Comparison of ENCODE assay signal across 8 mouse cellular contexts in genomic region chr13:102957508-102958272, GRCm38 (mm10).
DNase-seq lines count a peak whose midpoint lies in the region; ATAC-seq lines count a peak whose summit lies in the region.

No protein-coding gene starts in this region.

- H3K9ac ChIP-seq in forebrain, embryonic 15.5 days (replicated peaks) = peak overlapping the region; percentile 46
- no peak overlapping the region for H3K9ac ChIP-seq in kidney, embryonic 14.5 days (ENCODE audit: low read depth, low read length)
- H3K9ac ChIP-seq in midbrain, embryonic 12.5 days (replicated peaks) = 0 out of 2 replicates have a peak overlapping the region, but pooled peaks have one; percentile 7

- peak; percentile 80 for ATAC-seq in forebrain, embryonic 15.5 days (replicated peaks)
- ATAC-seq in kidney, embryonic 14.5 days (ENCODE audit: low FRiP score, low TSS enrichment) = no peak
- ATAC-seq in midbrain, embryonic 12.5 days (ENCODE audit: low FRiP score, low read depth) = peak; percentile 93
- ATAC-seq in megakaryocyte, adult 5-6 weeks (ENCODE audit: poor library complexity, severe bottlenecking) = no peak

- 1% methylated on average over 15 of the region's 15 CpGs for WGBS in forebrain, embryonic 15.5 days
- WGBS in kidney, embryonic 14.5 days = 4% methylated on average over 15 of the region's 15 CpGs
- 3% methylated on average over 15 of the region's 15 CpGs for WGBS in midbrain, embryonic 12.5 days

- H3K4me1 ChIP-seq in forebrain, embryonic 15.5 days = peaks cover 15% of the 10 kb centered on the region
- 0 out of 2 replicates have a peak, but pooled peaks cover 3% of the 10 kb centered on the region for H3K4me1 ChIP-seq in kidney, embryonic 14.5 days (ENCODE audit: control insufficient read depth, insufficient read depth, low read length)
- H3K4me1 ChIP-seq in midbrain, embryonic 12.5 days = peaks cover 16% of the 10 kb centered on the region

- H3K9me3 ChIP-seq in forebrain, embryonic 15.5 days = no peaks in the 10 kb centered on the region
- H3K9me3 ChIP-seq in kidney, embryonic 14.5 days (ENCODE audit: control insufficient read depth, low read length) = no peaks in the 10 kb centered on the region
- no peaks in the 10 kb centered on the region for H3K9me3 ChIP-seq in midbrain, embryonic 12.5 days

- peak; percentile 27 to 68 for DNase-seq in adrenal gland, adult (ENCODE audit: inconsistent age in 2 of 2, low spot score in 1 of 2)
- DNase-seq in adrenal gland, adult 18-20 months (ENCODE audit: low spot score in 2 of 2) = no peak
- DNase-seq in R1 (ENCODE audit: low read depth, low spot score) = peak; percentile 87
- no peak for DNase-seq in urinary bladder, adult 2 months (ENCODE audit: low spot score)

- H3K4me2 ChIP-seq in forebrain, embryonic 15.5 days (replicated peaks) = peak overlapping the region; percentile 74
- H3K4me2 ChIP-seq in kidney, embryonic 14.5 days (replicated peaks; ENCODE audit: low read depth, low read length) = peak overlapping the region; percentile 48
- peak overlapping the region; percentile 63 for H3K4me2 ChIP-seq in midbrain, embryonic 12.5 days (replicated peaks)

- H3K27me3 ChIP-seq in forebrain, embryonic 15.5 days = no peaks in the 10 kb centered on the region
- no peaks in the 10 kb centered on the region for H3K27me3 ChIP-seq in kidney, embryonic 14.5 days (ENCODE audit: control insufficient read depth, insufficient read depth, low read length)
- H3K27me3 ChIP-seq in midbrain, embryonic 12.5 days = no peaks in the 10 kb centered on the region

- H3K36me3 ChIP-seq in forebrain, embryonic 15.5 days = no peaks in the 10 kb centered on the region
- H3K36me3 ChIP-seq in kidney, embryonic 14.5 days (ENCODE audit: control insufficient read depth, insufficient read depth, low read length) = no peaks in the 10 kb centered on the region
- no peaks in the 10 kb centered on the region for H3K36me3 ChIP-seq in midbrain, embryonic 12.5 days

- H3K4me3 ChIP-seq in forebrain, embryonic 15.5 days = peak overlapping the region; percentile 40
- peak overlapping the region; percentile 27 for H3K4me3 ChIP-seq in kidney, embryonic 14.5 days (ENCODE audit: low read length)
- peak overlapping the region; percentile 35 for H3K4me3 ChIP-seq in midbrain, embryonic 12.5 days

- peak overlapping the region; percentile 41 for H3K27ac ChIP-seq in forebrain, embryonic 15.5 days (replicated peaks)
- no peak overlapping the region for H3K27ac ChIP-seq in kidney, embryonic 14.5 days (ENCODE audit: low read depth, low read length)
- peak overlapping the region; percentile 82 for H3K27ac ChIP-seq in midbrain, embryonic 12.5 days (replicated peaks)

Comparison
In these comparisons a context has a peak if more than half of its experiments do, and no peak if none do; other contexts are left out.
1. DNase-seq: peak in adrenal gland, adult (2 of 2) and R1 (single experiment); none in adrenal gland, adult 18-20 months (0 of 2) and urinary bladder, adult 2 months (single experiment).
2. ATAC-seq: peak in forebrain, embryonic 15.5 days (single experiment) and midbrain, embryonic 12.5 days (single experiment); none in kidney, embryonic 14.5 days (single experiment) and megakaryocyte, adult 5-6 weeks (single experiment).
3. Peak in every context shown above with its lines, with median percentiles within 50 percentile points of each other: H3K4me2 ChIP-seq and H3K4me3 ChIP-seq.